Mouse (Mus musculus): ENCODE measurements around the gene Faap20.

DNA sequence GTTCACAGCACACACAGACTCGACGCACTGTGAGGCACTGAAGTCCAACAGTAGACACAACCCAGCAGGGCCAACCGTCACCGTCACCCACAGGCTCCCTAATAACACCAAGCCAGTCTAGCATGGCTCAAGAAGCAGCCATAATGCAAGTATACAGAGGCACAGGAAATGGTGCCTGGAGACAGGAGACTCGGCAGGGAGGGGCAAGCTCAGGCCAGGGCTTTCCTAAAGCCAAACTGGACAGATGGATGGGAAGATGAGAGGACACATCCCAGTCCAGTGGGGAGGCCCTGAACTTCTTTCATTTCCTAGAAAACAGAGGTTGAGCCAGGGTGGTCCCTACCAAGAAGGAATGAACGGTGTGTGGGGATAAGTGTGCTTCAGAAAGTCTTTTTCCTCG, 41.0 kb upstream of the Faap20 start:
- TF ChIP-seq CTCF (IDR thresholded peaks at IDR 0.05) (no peak), EP300 (IDR thresholded peaks at IDR 0.05) (no peak)

Measured in lung, postnatal 0 days (tissue).